Mouse (Mus musculus) testis, adult 2 months (tissue): Measurements from ENCODE around the gene Prr29. TPM values are rescaled to one million over a fixed set of nuclear protein-coding genes. Genes with fewer than 3 reads are reported as not detected.
A peak's percentile ranks its signal among the peaks of the same experiment; 100 is the strongest.
"Not testable (repeated sequence)": the region's sequence is repeated elsewhere in the genome, so short reads cannot be mapped to it uniquely, and the experiment has no call there.

Source experiments
- H3K27ac ChIP-seq: fragments of 200-500 bp; 2 replicates; pipeline ENCODE4 v1.5.1; 2012; ENCODE audit warnings: low read depth, low read length; ENCODE audit not compliant: control insufficient read depth, insufficient read depth
- H3K27me3 ChIP-seq: fragments of 200-500 bp; 2 replicates; pipeline ENCODE4 v1.6.1; 2012; ENCODE audit warnings: mild to moderate bottlenecking, low read length, moderate library complexity; ENCODE audit not compliant: control insufficient read depth, insufficient read depth
- H3K36me3 ChIP-seq: fragments of 200-500 bp; 2 replicates; pipeline ENCODE4 v1.6.1; 2012; ENCODE audit warnings: mild to moderate bottlenecking, low read length; ENCODE audit not compliant: control insufficient read depth, insufficient read depth
- H3K4me1 ChIP-seq: fragments of 200-500 bp; 2 replicates; pipeline ENCODE4 v1.6.1; 2012; ENCODE audit warnings: low read length; ENCODE audit not compliant: control insufficient read depth, insufficient read depth
- H3K4me3 ChIP-seq: fragments of 200-500 bp; 2 replicates; pipeline ENCODE4 v1.5.1; 2012; ENCODE audit warnings: low read depth, mild to moderate bottlenecking, low read length, moderate library complexity, mixed read lengths; ENCODE audit not compliant: control insufficient read depth
- CTCF ChIP-seq: fragments of 200-500 bp; IDR thresholded peaks from 2 replicates; pipeline ENCODE4 v1.5.1; 2012; ENCODE audit warnings: low read depth, mild to moderate bottlenecking, inconsistent platforms, low read length, moderate library complexity; ENCODE audit not compliant: control insufficient read depth, insufficient read depth, insufficient replicate concordance
- POLR2A ChIP-seq: fragments of 200-500 bp; IDR thresholded peaks from 2 replicates; pipeline ENCODE4 v1.6.1; 2012; ENCODE audit warnings: low read depth, mild to moderate bottlenecking, inconsistent platforms, low read length, moderate library complexity; ENCODE audit not compliant: control insufficient read depth
- polyA plus RNA-seq: library from polyadenylated mRNA; depleted of rRNA; stranded (reverse); fragments of >200 nt; gene quantifications from 2 replicates; pipeline ENCODE4 v1.2.3, GENCODE M21; 2012

Prr29 gene
- polyA plus RNA-seq, 1 experiment = 0.40 TPM

- Histone ChIP-seq H3K4me1 (peaks cover 2% of the 10 kb centered on the region; the same call in 1 of the 2 replicates), H3K27me3 (no peaks in the 10 kb centered on the region), H3K27ac (no peak overlapping the region), H3K4me3 (no peak overlapping the region), H3K36me3 (no peaks in the 10 kb centered on the region)
- TF ChIP-seq POLR2A (no peak), CTCF (no peak)
Measured at GRCm38 (mm10) chr11:106390757-106391156, 25.5 kb downstream of the Prr29 start.

- Histone ChIP-seq H3K4me3 (no peak overlapping the region), H3K4me1 (peaks cover 2% of the 10 kb centered on the region; the same call in 1 of the 2 replicates), H3K27ac (no peak overlapping the region), H3K27me3 (no peaks in the 10 kb centered on the region), H3K36me3 (no peaks in the 10 kb centered on the region)
- peak; percentile 72; the same call in 1 of the 2 replicates for TF ChIP-seq CTCF
- no peak for TF ChIP-seq POLR2A
Measured at GRCm38 (mm10) chr11:106391546-106392188, 26.4 kb downstream of the Prr29 start.

- no peak overlapping the region for H3K4me3 ChIP-seq
- no peaks in the 10 kb centered on the region for H3K36me3 ChIP-seq
- TF ChIP-seq POLR2A (no peak), CTCF (no peak)
- H3K27me3 ChIP-seq = no peaks in the 10 kb centered on the region
- H3K4me1 ChIP-seq = peaks cover 2% of the 10 kb centered on the region; the same call in 1 of the 2 replicates
- peak overlapping the region; percentile 37; the same call in 1 of the 2 replicates for H3K27ac ChIP-seq
Measured at GRCm38 (mm10) chr11:106392597-106393330, 27.5 kb downstream of the Prr29 start.

- Histone ChIP-seq H3K27ac (no peak overlapping the region), H3K4me1 (peaks cover 2% of the 10 kb centered on the region; the same call in 1 of the 2 replicates), H3K4me3 (no peak overlapping the region; the same call in 1 of the 2 replicates), H3K27me3 (no peaks in the 10 kb centered on the region), H3K36me3 (no peaks in the 10 kb centered on the region)
- TF ChIP-seq POLR2A = no peak; the same call in 1 of the 2 replicates
- no peak for TF ChIP-seq CTCF
Measured at GRCm38 (mm10) chr11:106393331-106393616, 28.0 kb downstream of the Prr29 start.

- not testable (repeated sequence) for H3K27me3 ChIP-seq, H3K27ac ChIP-seq, H3K36me3 ChIP-seq, H3K4me1 ChIP-seq, H3K4me3 ChIP-seq
Measured at GRCm38 (mm10) chr11:106394055-106394454, 28.8 kb downstream of the Prr29 start.

- TF ChIP-seq CTCF = peak; percentile 17; the same call in 1 of the 2 replicates
- TF ChIP-seq POLR2A = no peak
- Histone ChIP-seq H3K36me3 (no peaks in the 10 kb centered on the region), H3K4me1 (no peaks in the 10 kb centered on the region; the same call in 1 of the 2 replicates), H3K27me3 (no peaks in the 10 kb centered on the region), H3K4me3 (no peak overlapping the region), H3K27ac (no peak overlapping the region)
Measured at GRCm38 (mm10) chr11:106397656-106398055, 32.4 kb downstream of the Prr29 start.

- Histone ChIP-seq H3K27me3 (no peaks in the 10 kb centered on the region), H3K4me3 (no peak overlapping the region), H3K27ac (no peak overlapping the region), H3K4me1 (no peaks in the 10 kb centered on the region; the same call in 1 of the 2 replicates), H3K36me3 (no peaks in the 10 kb centered on the region)
- TF ChIP-seq CTCF (no peak), POLR2A (no peak)
Measured at GRCm38 (mm10) chr11:106398481-106398880, 33.2 kb downstream of the Prr29 start.
